Mouse (Mus musculus): Measurements from ENCODE around the gene Arhgap25. TPM values are rescaled to one million over a fixed set of nuclear protein-coding genes. Genes with fewer than 3 reads are reported as not detected.

The Arhgap25 gene
- polyA plus RNA-seq, 1 experiment from 2014 or later = 4.4 TPM

DNA sequence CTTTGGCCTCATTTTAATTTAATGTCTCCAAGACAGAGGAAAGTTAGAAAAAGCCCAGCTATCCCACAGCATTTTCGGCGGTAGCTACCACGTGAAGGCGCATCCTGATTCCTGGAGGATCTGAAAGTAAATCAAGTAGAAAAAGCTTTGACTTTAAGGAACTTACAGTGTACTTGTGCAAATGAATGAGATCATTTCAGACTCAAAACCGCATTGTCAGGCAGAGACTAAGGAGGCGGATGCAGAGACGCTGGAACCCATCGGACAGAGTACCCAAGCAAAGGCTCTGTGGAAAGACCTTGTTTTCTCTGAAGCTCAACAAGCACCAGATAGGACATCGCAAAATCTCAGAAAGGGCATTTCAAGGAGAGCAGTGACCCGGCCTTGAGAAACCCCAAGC is 14.4 kb downstream of the Arhgap25 start:
- Histone ChIP-seq H3K4me1 (no peaks in the 10 kb centered on the region), H3K4me3 (no peak overlapping the region), H3K36me3 (no peaks in the 10 kb centered on the region), H3K27me3 (no peaks in the 10 kb centered on the region), H3K9me3 (no peaks in the 10 kb centered on the region), H3K27ac (no peak overlapping the region), H3K9ac (no peak overlapping the region), H3K4me2 (replicated peaks) (no peak overlapping the region)
- no peak for ATAC-seq (ENCODE audit: insufficient number of reproducible peaks, insufficient read depth, low FRiP score, low TSS enrichment)
- WGBS = 92% methylated on average over 10 of the region's 10 CpGs

DNA sequence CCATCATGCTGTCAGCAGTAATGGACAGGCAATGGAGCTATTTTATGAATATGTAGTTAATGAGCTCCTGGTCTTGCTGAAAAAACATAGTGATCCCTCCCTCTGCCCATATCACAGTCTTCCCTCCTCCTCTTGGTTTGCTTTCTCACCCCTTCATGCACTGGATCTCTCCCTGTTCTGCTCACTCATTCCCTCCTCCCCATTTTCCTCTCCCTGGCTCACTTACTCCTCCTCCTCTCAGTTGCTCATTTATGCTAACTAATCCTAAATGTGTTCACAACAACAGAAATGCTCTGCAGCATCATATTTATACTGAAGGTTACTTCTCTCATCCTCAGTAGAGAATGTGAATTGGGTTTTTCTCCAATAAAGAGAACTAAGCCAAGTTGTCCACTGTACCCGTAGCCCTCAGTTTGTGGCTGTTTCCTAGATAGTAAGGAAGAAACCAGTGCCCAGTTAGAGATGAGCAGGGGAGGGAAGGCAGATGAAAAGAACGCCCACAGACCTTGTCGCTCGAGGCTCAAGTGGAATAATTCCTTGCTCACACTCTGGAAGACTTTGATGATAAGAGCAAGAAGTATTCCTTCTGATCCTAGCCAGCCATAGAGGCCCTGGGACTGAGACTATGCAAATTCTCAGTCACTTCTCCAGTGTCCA is 15.2 kb downstream of the Arhgap25 start:
- Histone ChIP-seq H3K9me3 (no peaks in the 10 kb centered on the region), H3K27me3 (no peaks in the 10 kb centered on the region), H3K4me2 (replicated peaks) (no peak overlapping the region), H3K36me3 (no peaks in the 10 kb centered on the region), H3K4me1 (no peaks in the 10 kb centered on the region), H3K27ac (no peak overlapping the region), H3K4me3 (no peak overlapping the region), H3K9ac (no peak overlapping the region)
- ATAC-seq (ENCODE audit: insufficient number of reproducible peaks, insufficient read depth, low FRiP score, low TSS enrichment) = no peak
- WGBS = 89% methylated on average over 4 of the region's 4 CpGs

DNA sequence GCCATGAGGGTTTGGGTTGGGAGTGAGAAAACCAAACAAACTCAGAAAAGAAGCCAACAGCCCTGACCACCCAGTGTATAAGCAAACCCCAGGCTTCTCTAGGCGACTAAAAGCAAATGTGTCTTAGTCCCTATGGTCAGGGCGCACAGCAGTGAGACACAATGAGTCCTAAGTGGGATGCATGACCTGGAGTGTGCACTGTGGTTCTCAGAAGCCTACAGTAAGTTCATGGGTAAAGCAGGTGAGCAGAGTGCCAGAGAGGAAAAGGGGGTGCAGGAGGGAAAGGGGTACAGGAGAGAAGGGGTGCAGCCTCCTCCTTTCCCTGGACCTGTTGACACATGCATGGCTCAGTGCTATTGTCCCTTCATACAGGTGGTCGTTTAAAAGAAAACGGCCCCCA is 18.7 kb downstream of the Arhgap25 start:
- WGBS = 76% methylated on average over 4 of the region's 4 CpGs
- H3K27ac ChIP-seq = no peak overlapping the region
- ATAC-seq (ENCODE audit: insufficient number of reproducible peaks, insufficient read depth, low FRiP score, low TSS enrichment) = no peak

DNA sequence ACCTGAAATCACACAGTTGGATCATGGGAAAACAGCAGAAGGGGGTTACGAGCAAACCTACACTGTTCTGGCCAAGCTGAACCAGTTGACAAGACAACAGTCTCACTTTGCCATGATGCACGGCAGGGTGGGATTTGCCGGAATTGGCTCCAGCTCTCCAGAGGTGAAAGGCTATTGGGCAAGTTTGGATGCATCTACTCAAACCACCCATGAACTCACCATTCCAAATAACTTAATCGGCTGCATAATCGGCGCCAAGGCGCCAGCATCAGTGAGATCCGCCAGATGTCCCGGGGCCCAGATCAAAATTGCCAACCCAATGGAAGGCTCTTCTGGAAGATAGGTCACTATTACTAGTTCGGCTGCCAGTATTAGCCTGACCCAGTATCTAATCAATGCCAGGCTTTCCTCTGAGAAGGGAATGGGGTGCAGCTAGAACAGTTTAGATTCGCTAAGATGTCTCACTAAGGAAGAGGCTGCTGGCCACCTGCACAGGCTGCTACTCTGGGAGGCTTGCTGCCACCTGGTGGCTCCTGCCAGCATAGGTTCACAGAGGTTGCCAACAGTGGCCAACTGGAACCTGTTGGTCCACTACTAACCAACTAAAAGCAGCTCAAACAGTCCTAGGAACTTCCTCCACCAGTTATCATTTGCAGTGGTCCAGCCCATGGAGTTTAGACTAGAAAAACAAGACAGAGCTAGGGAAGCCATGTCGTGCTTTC is 19.9 kb downstream of the Arhgap25 start:
- ATAC-seq (ENCODE audit: insufficient number of reproducible peaks, insufficient read depth, low FRiP score, low TSS enrichment) = 0 out of 2 replicates have a peak, but pooled peaks have one; percentile 47
- Histone ChIP-seq H3K4me3 (no peak overlapping the region), H3K27ac (no peak overlapping the region), H3K9ac (no peak overlapping the region), H3K27me3 (no peaks in the 10 kb centered on the region), H3K9me3 (no peaks in the 10 kb centered on the region), H3K4me2 (replicated peaks) (no peak overlapping the region), H3K4me1 (no peaks in the 10 kb centered on the region), H3K36me3 (no peaks in the 10 kb centered on the region)
- 69% methylated on average over 12 of the region's 12 CpGs for WGBS

More for the DNA sequence above, 18.7 kb downstream of the Arhgap25 start:
- no peaks in the 10 kb centered on the region for H3K9me3 ChIP-seq
- H3K4me3 ChIP-seq = no peak overlapping the region
- no peaks in the 10 kb centered on the region for H3K4me1 ChIP-seq
- no peak overlapping the region for H3K4me2 ChIP-seq (replicated peaks)
- no peak overlapping the region for H3K9ac ChIP-seq
- H3K36me3 ChIP-seq = no peaks in the 10 kb centered on the region
- H3K27me3 ChIP-seq = no peaks in the 10 kb centered on the region

DNA sequence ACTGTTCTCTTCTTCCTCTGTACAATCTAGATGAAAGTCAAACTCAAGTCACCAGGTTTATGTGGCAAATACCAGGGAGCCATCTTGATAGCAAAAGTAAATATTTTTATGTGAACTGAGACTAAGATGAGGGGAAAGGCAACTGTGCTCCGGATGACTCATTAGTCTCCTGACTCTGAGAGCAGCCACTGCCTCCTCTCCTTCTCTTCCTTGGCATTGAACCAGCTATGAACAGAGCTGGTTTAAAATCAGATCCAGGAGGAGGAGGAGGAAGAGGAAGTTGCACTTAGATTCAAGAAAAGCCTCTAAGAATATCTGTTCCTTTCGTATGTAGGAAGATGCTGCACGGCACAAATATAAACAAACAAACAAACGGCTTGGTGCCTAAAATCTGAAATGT is 22.1 kb downstream of the Arhgap25 start:
- WGBS = 73% methylated on average over 4 of the region's 4 CpGs

DNA sequence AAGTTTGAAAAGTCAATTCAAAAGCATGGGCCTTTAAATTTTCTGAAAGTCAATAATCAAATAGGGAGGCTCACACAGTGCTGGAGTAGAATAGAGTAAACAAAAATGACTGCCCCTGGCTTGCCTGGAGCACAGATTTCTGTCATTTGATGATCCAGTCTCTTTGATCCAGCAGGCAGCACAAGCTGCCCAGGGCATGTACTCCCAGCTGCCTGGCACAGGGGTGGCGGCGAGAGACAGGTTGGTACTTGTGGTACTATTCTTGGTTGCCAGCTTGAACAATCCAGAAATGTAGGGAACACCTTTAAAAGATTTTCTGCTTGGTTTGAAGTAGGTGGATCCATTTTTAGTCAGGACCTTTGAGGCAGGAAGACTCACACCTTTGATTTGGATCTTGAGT is 23.3 kb downstream of the Arhgap25 start:
- no peak overlapping the region for H3K4me2 ChIP-seq (replicated peaks)
- no peaks in the 10 kb centered on the region for H3K4me1 ChIP-seq
- no peak overlapping the region for H3K9ac ChIP-seq
- no peak overlapping the region for H3K4me3 ChIP-seq
- ATAC-seq (ENCODE audit: insufficient number of reproducible peaks, insufficient read depth, low FRiP score, low TSS enrichment) = no peak
- H3K27me3 ChIP-seq = no peaks in the 10 kb centered on the region
- H3K36me3 ChIP-seq = no peaks in the 10 kb centered on the region
- 92% methylated on average over 2 of the region's 2 CpGs for whole genome bisulfite sequencing
- H3K9me3 ChIP-seq = no peaks in the 10 kb centered on the region
- no peak overlapping the region for H3K27ac ChIP-seq

More for the DNA sequence above, 22.1 kb downstream of the Arhgap25 start:
- Histone ChIP-seq H3K4me1 (no peaks in the 10 kb centered on the region), H3K9ac (no peak overlapping the region), H3K27ac (no peak overlapping the region), H3K36me3 (no peaks in the 10 kb centered on the region), H3K4me3 (no peak overlapping the region), H3K27me3 (no peaks in the 10 kb centered on the region), H3K9me3 (no peaks in the 10 kb centered on the region), H3K4me2 (replicated peaks) (no peak overlapping the region)
- no peak for ATAC-seq (ENCODE audit: insufficient number of reproducible peaks, insufficient read depth, low FRiP score, low TSS enrichment)

DNA sequence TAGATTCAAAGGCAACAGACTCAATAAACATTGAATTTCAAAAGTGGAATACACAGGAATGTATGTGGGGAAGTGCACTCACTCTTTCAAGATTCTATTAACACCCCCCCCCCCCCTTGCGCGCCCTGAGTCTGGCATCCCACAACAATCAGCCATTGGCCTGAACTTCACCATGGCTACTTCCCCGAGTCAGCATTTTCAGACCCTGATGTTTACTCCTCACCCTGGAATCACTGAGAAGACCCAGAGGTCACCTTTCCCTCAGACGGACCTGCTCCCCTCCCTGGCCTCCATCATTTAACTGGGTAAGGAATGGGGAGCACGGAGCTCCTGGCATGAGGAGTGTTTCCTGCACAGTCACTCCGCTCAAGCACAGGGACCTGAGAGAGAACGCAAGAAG is 28.2 kb downstream of the Arhgap25 start:
- no peak overlapping the region for H3K4me2 ChIP-seq (replicated peaks)
- H3K4me1 ChIP-seq = 0 out of 2 replicates have a peak, but pooled peaks cover 5% of the 10 kb centered on the region
- H3K27me3 ChIP-seq = no peaks in the 10 kb centered on the region
- no peak overlapping the region for H3K9ac ChIP-seq
- H3K4me3 ChIP-seq = no peak overlapping the region
- WGBS = 79% methylated on average over 7 of the region's 7 CpGs
- ATAC-seq (ENCODE audit: insufficient number of reproducible peaks, insufficient read depth, low FRiP score, low TSS enrichment) = no peak
- H3K27ac ChIP-seq = no peak overlapping the region
- H3K9me3 ChIP-seq = no peaks in the 10 kb centered on the region
- no peaks in the 10 kb centered on the region for H3K36me3 ChIP-seq

DNA sequence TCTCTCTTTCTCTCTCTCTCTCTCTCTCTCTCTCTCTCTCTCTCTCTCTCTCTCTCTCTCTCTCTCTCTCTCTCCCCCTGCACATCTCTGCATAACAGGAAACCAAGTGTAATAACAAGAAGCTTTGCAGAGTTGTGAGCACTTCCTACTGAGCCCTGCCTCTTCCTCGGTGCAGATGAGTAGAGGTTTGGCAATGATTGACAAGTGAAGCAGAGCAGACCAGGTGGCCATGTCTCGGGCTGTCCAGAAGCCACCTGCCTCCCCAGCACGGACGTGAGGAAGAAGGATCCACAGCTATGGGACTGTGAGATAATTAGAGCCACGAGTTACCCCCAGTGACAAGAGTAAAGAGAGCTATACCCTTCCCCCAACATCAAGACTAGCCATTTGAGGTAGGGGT is 29.1 kb downstream of the Arhgap25 start:
- no peaks in the 10 kb centered on the region for H3K27me3 ChIP-seq
- ATAC-seq (ENCODE audit: insufficient number of reproducible peaks, insufficient read depth, low FRiP score, low TSS enrichment) = no peak
- no peaks in the 10 kb centered on the region for H3K36me3 ChIP-seq
- H3K4me1 ChIP-seq = peaks cover 14% of the 10 kb centered on the region
- no peak overlapping the region for H3K9ac ChIP-seq
- no peak overlapping the region for H3K4me2 ChIP-seq (replicated peaks)
- H3K27ac ChIP-seq = no peak overlapping the region
- H3K9me3 ChIP-seq = no peaks in the 10 kb centered on the region
- WGBS = 67% methylated on average over 5 of the region's 5 CpGs
- no peak overlapping the region for H3K4me3 ChIP-seq

DNA sequence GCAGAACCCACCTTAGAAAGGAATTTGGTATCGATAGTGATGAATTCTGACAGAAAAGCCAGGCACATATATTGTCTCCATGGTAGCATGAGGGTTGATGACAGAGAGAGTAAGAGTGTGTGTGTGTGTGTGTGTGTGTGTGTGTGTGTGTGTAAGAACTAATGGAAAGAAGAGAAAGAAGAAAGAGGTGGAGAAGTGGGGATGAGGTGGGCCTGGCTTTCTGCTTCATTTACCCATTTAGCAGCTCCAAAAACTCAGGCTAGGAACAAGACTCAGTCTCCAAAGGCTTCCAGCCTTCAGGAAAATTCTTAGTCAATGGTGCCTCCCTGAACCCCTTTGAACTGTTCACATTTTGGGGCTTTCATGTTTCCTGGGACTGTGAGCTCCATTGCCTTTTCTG is 29.5 kb downstream of the Arhgap25 start:
- Histone ChIP-seq H3K27ac (no peak overlapping the region), H3K4me3 (no peak overlapping the region), H3K9ac (no peak overlapping the region), H3K36me3 (no peaks in the 10 kb centered on the region), H3K4me2 (replicated peaks) (no peak overlapping the region), H3K4me1 (peaks cover 16% of the 10 kb centered on the region), H3K27me3 (no peaks in the 10 kb centered on the region), H3K9me3 (no peaks in the 10 kb centered on the region)
- 92% methylated on average over 1 of the region's 1 CpGs for WGBS
- ATAC-seq (ENCODE audit: insufficient number of reproducible peaks, insufficient read depth, low FRiP score, low TSS enrichment) = no peak

DNA sequence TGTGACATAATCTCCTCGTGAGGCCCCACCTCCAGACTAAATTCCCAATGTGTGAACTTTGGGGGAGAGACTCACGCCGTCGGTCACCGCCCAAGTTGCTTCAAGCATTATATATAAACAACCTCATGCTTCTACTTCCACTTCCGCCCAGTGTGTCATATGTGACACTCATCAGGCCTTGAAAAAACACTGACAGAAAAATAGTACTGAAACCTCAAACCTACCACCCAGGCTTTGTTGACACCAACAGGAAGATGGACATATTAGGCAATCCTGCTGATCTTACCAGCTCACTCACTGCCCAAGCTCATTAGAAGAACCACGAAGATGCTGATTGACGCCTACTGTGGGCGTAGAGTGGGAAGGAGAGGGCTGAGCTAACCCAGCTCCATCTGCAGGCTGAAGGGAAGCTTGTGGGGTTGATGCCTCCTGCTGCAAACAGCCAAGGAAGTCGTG is 30.2 kb downstream of the Arhgap25 start:
- H3K4me2 ChIP-seq (replicated peaks) = no peak overlapping the region
- H3K27ac ChIP-seq = no peak overlapping the region
- H3K4me3 ChIP-seq = no peak overlapping the region
- no peaks in the 10 kb centered on the region for H3K27me3 ChIP-seq
- ATAC-seq (ENCODE audit: insufficient number of reproducible peaks, insufficient read depth, low FRiP score, low TSS enrichment) = no peak
- H3K4me1 ChIP-seq = peaks cover 16% of the 10 kb centered on the region
- no peaks in the 10 kb centered on the region for H3K36me3 ChIP-seq
- WGBS = 80% methylated on average over 10 of the region's 10 CpGs
- no peaks in the 10 kb centered on the region for H3K9me3 ChIP-seq
- no peak overlapping the region for H3K9ac ChIP-seq

DNA sequence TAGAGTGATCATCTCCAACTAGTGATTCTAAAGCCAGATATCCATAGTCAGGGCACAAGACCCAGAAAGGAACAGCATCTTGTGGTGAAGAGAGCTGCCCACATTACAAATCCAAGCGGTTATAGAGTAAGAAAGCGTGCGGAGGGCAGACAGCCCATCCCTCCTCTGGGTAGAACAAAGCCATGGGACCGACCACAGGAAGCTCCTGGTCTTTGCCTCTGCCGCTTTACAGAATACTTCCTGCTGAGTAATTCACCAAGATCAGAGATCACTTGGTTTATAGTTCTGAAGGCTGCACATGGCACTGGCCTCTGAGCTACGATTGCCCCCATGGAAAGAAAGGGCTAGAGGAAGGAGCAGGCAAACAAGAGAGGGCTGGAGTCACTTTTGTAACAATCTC is 30.6 kb downstream of the Arhgap25 start:
- Histone ChIP-seq H3K4me3 (no peak overlapping the region), H3K36me3 (no peaks in the 10 kb centered on the region), H3K9ac (no peak overlapping the region), H3K9me3 (no peaks in the 10 kb centered on the region), H3K4me2 (replicated peaks) (no peak overlapping the region), H3K4me1 (peaks cover 16% of the 10 kb centered on the region), H3K27me3 (no peaks in the 10 kb centered on the region), H3K27ac (no peak overlapping the region)
- WGBS = 77% methylated on average over 6 of the region's 6 CpGs
- ATAC-seq (ENCODE audit: insufficient number of reproducible peaks, insufficient read depth, low FRiP score, low TSS enrichment) = no peak

DNA sequence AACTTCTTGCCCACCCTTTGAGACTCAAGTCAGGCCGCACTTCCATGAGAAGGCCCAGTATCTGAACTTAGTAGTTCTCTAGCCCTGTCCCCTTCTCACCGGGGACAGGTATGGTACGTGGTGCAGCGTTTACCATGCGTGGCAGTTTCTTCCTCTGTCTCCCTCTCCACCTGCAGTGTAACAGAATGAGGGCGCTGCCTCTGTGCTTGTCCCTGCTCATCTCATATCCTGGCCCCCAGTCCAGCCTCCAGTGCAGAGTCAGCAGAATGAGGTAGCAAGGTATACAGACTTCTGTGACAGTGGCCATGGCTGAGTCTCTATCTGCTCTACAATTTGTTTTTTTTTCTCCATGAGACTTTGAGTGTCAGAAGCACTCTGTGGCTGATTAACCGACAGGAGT is 32.4 kb downstream of the Arhgap25 start:
- Histone ChIP-seq H3K4me3 (no peak overlapping the region), H3K9me3 (no peaks in the 10 kb centered on the region), H3K27me3 (no peaks in the 10 kb centered on the region), H3K4me2 (replicated peaks) (no peak overlapping the region), H3K4me1 (peaks cover 16% of the 10 kb centered on the region), H3K27ac (no peak overlapping the region), H3K36me3 (no peaks in the 10 kb centered on the region), H3K9ac (no peak overlapping the region)
- ATAC-seq (ENCODE audit: insufficient number of reproducible peaks, insufficient read depth, low FRiP score, low TSS enrichment) = no peak
- 84% methylated on average over 7 of the region's 7 CpGs for WGBS

All from embryonic facial prominence, embryonic 12.5 days (tissue).